Comparison of ENCODE assay signal across 9 mouse cellular contexts in genomic region chr7:140966921-140967320, GRCm38 (mm10). TPM values are rescaled to one million over a fixed set of nuclear protein-coding genes. Genes with fewer than 3 reads are reported as not detected.
A peak's percentile ranks its signal among the peaks of the same experiment; 100 is the strongest.
DNase-seq lines count a peak whose midpoint lies in the region; ATAC-seq and TF ChIP-seq lines count a peak whose summit lies in the region.
"Had no signal": no experiment of that assay in that cellular context is flagged by ENCODE, and none has a peak within 500 bp of the region (broad histone marks: within the 10 kb centered on the region; RNA-seq: fewer than 3 reads in every experiment).

Gene Ifitm1, plus strand, starts transcription at chr7:140967221.

- H3K9me3 ChIP-seq in hindbrain, embryonic 13.5 days = no peaks in the 10 kb centered on the region
- H3K9me3 ChIP-seq in hindbrain, embryonic 11.5 days (ENCODE audit: control insufficient read depth, low read length) = no peaks in the 10 kb centered on the region
- H3K9me3 ChIP-seq in hindbrain, embryonic 16.5 days (ENCODE audit: control insufficient read depth, low read length) = no peaks in the 10 kb centered on the region
- no peaks in the 10 kb centered on the region for H3K9me3 ChIP-seq in midbrain, embryonic 10.5 days (replicated peaks)

- no peaks in the 10 kb centered on the region for H3K4me1 ChIP-seq in hindbrain, embryonic 13.5 days (replicated peaks)
- no peaks in the 10 kb centered on the region for H3K4me1 ChIP-seq in hindbrain, embryonic 11.5 days (replicated peaks; ENCODE audit: control insufficient read depth, insufficient read depth, low read length)
- no peaks in the 10 kb centered on the region; the same call in 1 of the 2 replicates for H3K4me1 ChIP-seq in bone marrow, adult 2 months (ENCODE audit: control insufficient read depth, insufficient read depth, low read length)
- H3K4me1 ChIP-seq in hindbrain, embryonic 16.5 days (ENCODE audit: control insufficient read depth, insufficient read depth, low read depth, low read length) = no peaks in the 10 kb centered on the region
- H3K4me1 ChIP-seq in midbrain, embryonic 10.5 days = peaks cover 30% of the 10 kb centered on the region

- no peak for ATAC-seq in hindbrain, embryonic 13.5 days (ENCODE audit: low FRiP score)
- no peak for ATAC-seq in hindbrain, embryonic 11.5 days (ENCODE audit: low FRiP score)
- no peak for ATAC-seq in hindbrain, embryonic 16.5 days
- no peak for ATAC-seq in inflammation-experienced regulatory T-cells, adult 6 months

- WGBS in hindbrain, embryonic 13.5 days = 90% methylated on average over 4 of the region's 4 CpGs
- 89% methylated on average over 4 of the region's 4 CpGs for WGBS in hindbrain, embryonic 11.5 days
- WGBS in bone marrow, adult 2 months = 60% methylated on average over 4 of the region's 4 CpGs
- WGBS in hindbrain, embryonic 16.5 days = 82% methylated on average over 4 of the region's 4 CpGs
- 79% methylated on average over 4 of the region's 4 CpGs for WGBS in midbrain, embryonic 10.5 days

- intact Hi-C loops in gastrocnemius, postnatal 36 days (cut with DNase I) = no loop called here

- no peak within 1 kb of the TSS for H3K27ac ChIP-seq in hindbrain, embryonic 13.5 days
- no peak within 1 kb of the TSS for H3K27ac ChIP-seq in hindbrain, embryonic 11.5 days (ENCODE audit: low read depth, low read length)
- no peak within 1 kb of the TSS for H3K27ac ChIP-seq in bone marrow, adult 2 months (ENCODE audit: control insufficient read depth, insufficient read depth, low read depth, low read length, poor library complexity)
- H3K27ac ChIP-seq in hindbrain, embryonic 16.5 days (ENCODE audit: low read depth, low read length) = no peak within 1 kb of the TSS
- peak within 1 kb of the TSS; percentile 59; the same call in 1 of the 2 replicates for H3K27ac ChIP-seq in midbrain, embryonic 10.5 days (replicated peaks)

- H3K4me3 ChIP-seq in hindbrain, embryonic 13.5 days = no peak within 1 kb of the TSS
- H3K4me3 ChIP-seq in hindbrain, embryonic 11.5 days (ENCODE audit: low read depth, low read length) = no peak within 1 kb of the TSS
- H3K4me3 ChIP-seq in bone marrow, adult 2 months (replicated peaks; ENCODE audit: control insufficient read depth, low read depth, low read length) = no peak within 1 kb of the TSS
- no peak within 1 kb of the TSS for H3K4me3 ChIP-seq in hindbrain, embryonic 16.5 days (ENCODE audit: low read length)
- peak within 1 kb of the TSS; percentile 23; the same call in 1 of the 2 replicates for H3K4me3 ChIP-seq in midbrain, embryonic 10.5 days
- H3K4me3 ChIP-seq: erythroblast, embryonic 14.5 days had no signal

- H3K4me2 ChIP-seq in hindbrain, embryonic 13.5 days = no peak within 1 kb of the TSS
- no peak within 1 kb of the TSS for H3K4me2 ChIP-seq in hindbrain, embryonic 11.5 days (replicated peaks; ENCODE audit: low read depth, low read length)
- no peak within 1 kb of the TSS for H3K4me2 ChIP-seq in hindbrain, embryonic 16.5 days (ENCODE audit: low read length)

- DNase-seq in hindbrain, embryonic 11.5 days (ENCODE audit: low spot score) = no peak
- no peak for DNase-seq in midbrain, embryonic 10.5 days (ENCODE audit: low spot score)
- DNase-seq in urinary bladder, postnatal 14 days (ENCODE audit: low spot score) = no peak
- no peak for DNase-seq in gastrocnemius, postnatal 36 days

- TF ChIP-seq CTCF in bone marrow, adult 2 months (IDR thresholded peaks at IDR 0.05; ENCODE audit: control insufficient read depth, insufficient read depth, low read length) = no peak

- no peak within 1 kb of the TSS for H3K9ac ChIP-seq in hindbrain, embryonic 13.5 days
- no peak within 1 kb of the TSS for H3K9ac ChIP-seq in hindbrain, embryonic 11.5 days (ENCODE audit: low read depth, low read length)
- H3K9ac ChIP-seq in hindbrain, embryonic 16.5 days (ENCODE audit: low read depth, low read length) = no peak within 1 kb of the TSS

- peaks cover 21% of the 10 kb centered on the region for H3K27me3 ChIP-seq in hindbrain, embryonic 13.5 days
- H3K27me3 ChIP-seq in hindbrain, embryonic 11.5 days (ENCODE audit: control insufficient read depth, insufficient read depth, low read length) = no peaks in the 10 kb centered on the region
- no peaks in the 10 kb centered on the region for H3K27me3 ChIP-seq in hindbrain, embryonic 16.5 days (replicated peaks; ENCODE audit: control insufficient read depth, insufficient read depth, low read length)
- H3K27me3 ChIP-seq in midbrain, embryonic 10.5 days (ENCODE audit: low read depth, poor library complexity, severe bottlenecking) = peaks cover 27% of the 10 kb centered on the region; the same call in 1 of the 2 replicates

- TF ChIP-seq POLR2A in bone marrow, adult 2 months (IDR thresholded peaks at IDR 0.05; ENCODE audit: borderline replicate concordance, control insufficient read depth, low read depth, low read length) = no peak

- H3K36me3 ChIP-seq in hindbrain, embryonic 13.5 days = no peaks in the 10 kb centered on the region
- no peaks in the 10 kb centered on the region for H3K36me3 ChIP-seq in hindbrain, embryonic 11.5 days (ENCODE audit: control insufficient read depth, insufficient read depth, low read length)
- H3K36me3 ChIP-seq in hindbrain, embryonic 16.5 days (ENCODE audit: control insufficient read depth, insufficient read depth, low read length) = no peaks in the 10 kb centered on the region
- no peaks in the 10 kb centered on the region for H3K36me3 ChIP-seq in midbrain, embryonic 10.5 days

RNA-seq across cellular contexts. Expression of gene Ifitm1, which starts in this region (rescaled TPM):
- 13.4 and 13.6 TPM in 2 replicates for polyA plus RNA-seq in hindbrain, embryonic 13.5 days (2015; fragmentation: Nextera tagmentation; extraction: Ambion mirVana)
- 6.9 and 7.8 TPM in 2 replicates for polyA plus RNA-seq in hindbrain, embryonic 11.5 days (2014; fragmentation: Nextera tagmentation; extraction: Ambion mirVana)
- polyA plus RNA-seq in bone marrow, adult 2 months (2011; ENCODE audit: insufficient read depth, insufficient read length, low replicate concordance, missing spikeins) = 32.8 and 82.9 TPM in 2 replicates
- 15.2 and 19.4 TPM in 2 replicates for polyA plus RNA-seq in hindbrain, embryonic 16.5 days (2015; fragmentation: Nextera tagmentation; extraction: Ambion mirVana)
- 6.3 and 8.4 TPM in 2 replicates for polyA plus RNA-seq in midbrain, embryonic 10.5 days (2016; fragmentation: Nextera tagmentation; extraction: Ambion mirVana)
- 1 to 10 TPM in 1 of 3 experiments, under 1 TPM in 1, not detected in 1; 0.54 to 6.6 TPM for polyA plus RNA-seq in inflammation-experienced regulatory T-cells, adult 6 months (2017; shearing (Covaris generic))
- under 1 TPM in 1 of 2 experiments, not detected in 1; 0.77 TPM for total RNA-seq in gastrocnemius, postnatal 36 days (2021)
